Mouse (Mus musculus): ENCODE data around the gene F8. TPM values are rescaled to one million over a fixed set of nuclear protein-coding genes. Genes with fewer than 3 reads are reported as not detected.

F8 gene
- polyA plus RNA-seq (2012; rRNA removed) = 0.09 TPM in 1 of 2 replicates, not detected in the other

DNA sequence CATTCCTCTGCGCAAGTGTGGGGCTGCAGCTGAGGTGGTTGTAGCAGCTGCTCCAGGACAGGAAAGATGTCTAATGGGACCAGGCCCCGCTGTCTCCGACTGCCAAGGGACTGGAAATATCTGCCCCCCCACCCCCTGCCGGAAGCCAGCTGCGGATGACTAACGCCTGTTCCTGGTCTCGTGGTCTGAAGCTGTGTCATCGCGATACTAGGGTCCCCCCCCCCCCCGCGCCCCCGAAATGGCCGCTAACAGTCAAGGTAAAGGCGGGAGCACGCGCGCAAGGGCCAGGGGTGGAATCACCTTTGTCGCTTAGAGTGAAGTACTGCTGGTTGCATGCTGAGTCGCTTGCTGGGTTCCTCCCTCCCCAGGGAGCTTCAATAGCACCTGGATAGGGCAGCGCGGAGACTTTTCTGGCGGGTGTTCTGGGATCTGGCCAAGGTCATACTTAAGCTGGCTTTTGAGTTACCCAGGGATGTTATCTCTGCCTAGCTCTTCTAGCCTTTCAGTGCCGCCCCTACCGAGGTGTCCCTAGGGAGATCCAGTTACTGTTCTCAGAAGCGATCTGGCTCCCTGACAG lies at the start of gene F8, which contains the start of gene Fundc2:
Gene F8, minus strand, starts transcription at position 421 of the 577 bp plus-strand sequence.
Gene Fundc2, plus strand, starts transcription at position 205 of the 577 bp plus-strand sequence.
- no peak for TF ChIP-seq POLR2A (IDR thresholded peaks at IDR 0.05; ENCODE audit: low read depth, low read length)
- no peaks in the 10 kb centered on the region for H3K4me1 ChIP-seq (ENCODE audit: control insufficient read depth, insufficient read depth, insufficient read length, low read length)
- WGBS = 13% methylated on average over 25 of the region's 25 CpGs
- peak within 1 kb of the TSS; percentile 72 for H3K27ac ChIP-seq (ENCODE audit: insufficient read depth, low read depth, low read length)
- peak within 1 kb of the TSS; percentile 94 for H3K4me3 ChIP-seq (ENCODE audit: low read depth, low read length)
- no peaks in the 10 kb centered on the region for H3K36me3 ChIP-seq (ENCODE audit: control insufficient read depth, insufficient read depth, low read length)
- no peaks in the 10 kb centered on the region for H3K27me3 ChIP-seq (ENCODE audit: control insufficient read depth, insufficient read depth, low read length)

DNA sequence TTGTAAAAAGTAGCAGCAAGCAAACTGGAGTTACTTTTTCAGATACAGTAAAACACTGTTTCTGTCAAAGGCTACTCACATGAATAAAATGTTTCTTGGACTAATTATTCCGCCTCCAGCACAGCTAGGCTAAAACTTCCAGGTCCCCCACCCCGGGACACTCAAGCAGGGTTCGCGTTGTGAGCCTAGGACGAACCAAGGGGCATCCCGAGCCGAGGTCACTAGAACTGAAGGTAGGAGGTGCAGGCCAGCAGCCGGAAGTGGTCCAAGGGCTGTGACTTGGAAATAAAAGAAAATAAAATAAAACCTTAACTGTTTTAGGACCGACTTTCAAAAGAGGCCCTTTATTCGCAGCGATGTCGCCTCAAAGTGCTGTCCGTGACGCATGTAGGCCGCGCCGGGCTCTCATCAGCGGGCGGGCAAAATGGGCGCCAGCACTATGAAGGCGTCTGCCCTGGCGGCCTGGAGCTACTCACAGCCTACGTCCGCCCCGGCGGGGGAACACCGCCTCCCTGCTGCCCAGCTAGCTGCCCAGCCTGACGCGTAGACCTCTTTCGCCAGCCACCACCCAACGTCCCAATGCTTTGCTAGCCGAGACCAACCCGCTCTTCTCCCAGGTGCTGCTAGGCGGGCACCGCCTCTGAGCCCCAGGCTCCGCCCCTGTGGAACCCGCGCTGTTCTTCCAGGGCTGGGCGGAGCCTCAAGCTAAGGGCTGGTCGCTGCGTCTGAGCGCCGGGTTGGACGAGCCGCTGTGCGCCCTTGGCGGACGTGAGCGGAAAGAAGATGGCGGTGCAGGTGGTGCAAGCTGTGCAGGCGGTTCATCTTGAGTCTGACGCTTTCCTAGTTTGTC lies 33.7 kb upstream of the F8 start, which contains the start of the genes Cmc4, Mtcp1 and Brcc3:
Gene Cmc4, minus strand, starts transcription at position 649 of the 850 bp plus-strand sequence.
Gene Mtcp1, minus strand, starts transcription at position 653 of the 850 bp plus-strand sequence.
Gene Brcc3, plus strand, starts transcription at position 693 of the 850 bp plus-strand sequence.
- H3K27ac ChIP-seq (ENCODE audit: insufficient read depth, low read depth, low read length) = peak within 1 kb of the TSS; percentile 89
- 10% methylated on average over 52 of the region's 52 CpGs for WGBS

DNA sequence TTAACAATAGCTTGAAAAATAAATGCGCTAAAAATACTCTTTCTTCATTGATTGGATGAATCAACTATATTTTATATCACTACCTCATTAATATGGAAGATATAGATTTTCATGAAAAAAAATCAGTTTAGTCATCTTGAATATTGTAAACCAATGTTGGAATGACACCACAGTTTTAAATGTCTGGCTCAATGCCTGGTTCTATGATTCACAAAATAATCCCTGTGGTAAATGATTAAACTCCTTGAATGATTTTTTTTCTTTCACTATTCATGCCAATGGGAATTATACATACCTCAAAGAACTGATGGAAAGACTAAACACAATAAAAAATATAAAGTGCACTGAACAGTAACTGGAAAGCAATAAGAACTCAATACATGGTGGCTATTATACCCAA lies 27.3 kb upstream of the F8 start:
- H3K4me1 ChIP-seq (ENCODE audit: control insufficient read depth, insufficient read depth, insufficient read length, low read length) = no peaks in the 10 kb centered on the region
- WGBS = 89% methylated on average over 1 of the region's 1 CpGs
- no peak overlapping the region for H3K27ac ChIP-seq (ENCODE audit: insufficient read depth, low read depth, low read length)
- no peaks in the 10 kb centered on the region for H3K27me3 ChIP-seq (ENCODE audit: control insufficient read depth, insufficient read depth, low read length)
- peaks cover 2% of the 10 kb centered on the region; the same call in 1 of the 2 replicates for H3K36me3 ChIP-seq (ENCODE audit: control insufficient read depth, insufficient read depth, low read length)
- no peak for TF ChIP-seq CTCF (IDR thresholded peaks at IDR 0.05; ENCODE audit: extremely low read depth, insufficient read length, insufficient replicate concordance, low read depth, low read length)
- no peak for TF ChIP-seq POLR2A (IDR thresholded peaks at IDR 0.05; ENCODE audit: low read depth, low read length)
- no peak overlapping the region for H3K4me3 ChIP-seq (ENCODE audit: low read depth, low read length)

More for the DNA sequence above, 33.7 kb upstream of the F8 start, which contains the start of the genes Cmc4, Mtcp1 and Brcc3:
- Histone ChIP-seq H3K27me3 (ENCODE audit: control insufficient read depth, insufficient read depth, low read length) (no peaks in the 10 kb centered on the region), H3K36me3 (ENCODE audit: control insufficient read depth, insufficient read depth, low read length) (no peaks in the 10 kb centered on the region), H3K4me1 (ENCODE audit: control insufficient read depth, insufficient read depth, insufficient read length, low read length) (no peaks in the 10 kb centered on the region), H3K4me3 (ENCODE audit: low read depth, low read length) (peak within 1 kb of the TSS; percentile 81)
- TF ChIP-seq POLR2A (IDR thresholded peaks at IDR 0.05; ENCODE audit: low read depth, low read length) (peak; percentile 90), CTCF (IDR thresholded peaks at IDR 0.05; ENCODE audit: extremely low read depth, insufficient read length, insufficient replicate concordance, low read depth, low read length) (no peak)

DNA sequence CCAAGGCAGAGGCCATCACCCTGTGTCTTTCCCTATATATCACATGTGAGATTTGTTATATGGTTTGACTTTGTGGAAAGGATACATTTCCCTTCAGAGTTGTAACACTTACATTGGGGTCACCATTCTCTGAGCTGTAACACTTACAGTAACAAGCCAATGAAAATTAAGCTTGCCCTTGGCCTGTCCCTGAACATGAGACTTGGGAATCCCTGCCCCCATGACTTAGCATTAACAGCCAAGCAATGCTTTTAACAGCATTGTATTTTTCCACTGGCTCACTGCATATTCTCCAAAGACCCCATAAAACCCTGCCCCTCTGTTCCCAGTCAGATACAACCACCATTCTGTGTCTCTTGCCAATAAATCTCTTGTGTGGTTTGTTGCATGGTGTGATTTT lies 20.9 kb upstream of the F8 start:
- Histone ChIP-seq H3K4me3 (ENCODE audit: low read depth, low read length) (no peak overlapping the region), H3K27ac (ENCODE audit: insufficient read depth, low read depth, low read length) (no peak overlapping the region), H3K36me3 (ENCODE audit: control insufficient read depth, insufficient read depth, low read length) (no peaks in the 10 kb centered on the region), H3K27me3 (ENCODE audit: control insufficient read depth, insufficient read depth, low read length) (no peaks in the 10 kb centered on the region), H3K4me1 (ENCODE audit: control insufficient read depth, insufficient read depth, insufficient read length, low read length) (no peaks in the 10 kb centered on the region)
- TF ChIP-seq CTCF (IDR thresholded peaks at IDR 0.05; ENCODE audit: extremely low read depth, insufficient read length, insufficient replicate concordance, low read depth, low read length) (no peak), POLR2A (IDR thresholded peaks at IDR 0.05; ENCODE audit: low read depth, low read length) (no peak)

DNA sequence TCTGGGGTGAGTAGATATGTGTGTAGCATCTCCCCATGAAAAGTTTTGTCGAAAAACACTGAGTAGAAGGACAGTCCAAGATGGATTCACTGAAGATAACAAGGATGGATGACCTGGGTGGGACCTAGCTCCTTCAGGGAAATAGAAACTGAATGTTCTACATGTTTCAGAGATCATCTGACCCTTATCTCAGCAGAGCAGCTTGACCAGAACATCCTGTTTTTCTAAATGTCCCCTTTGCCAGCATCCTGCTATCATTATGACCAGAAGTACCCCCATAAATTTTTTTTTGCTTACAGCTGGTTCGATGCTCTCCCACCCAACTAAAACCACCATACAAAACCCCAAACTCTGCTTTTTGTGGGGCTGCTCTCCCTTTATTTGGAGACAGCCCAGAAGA lies 20.3 kb upstream of the F8 start:
- 68% methylated on average over 2 of the region's 2 CpGs for WGBS
- H3K27ac ChIP-seq (ENCODE audit: insufficient read depth, low read depth, low read length) = no peak overlapping the region
- H3K4me3 ChIP-seq (ENCODE audit: low read depth, low read length) = no peak overlapping the region
- H3K36me3 ChIP-seq (ENCODE audit: control insufficient read depth, insufficient read depth, low read length) = no peaks in the 10 kb centered on the region
- no peaks in the 10 kb centered on the region for H3K27me3 ChIP-seq (ENCODE audit: control insufficient read depth, insufficient read depth, low read length)
- no peak for TF ChIP-seq POLR2A (IDR thresholded peaks at IDR 0.05; ENCODE audit: low read depth, low read length)
- TF ChIP-seq CTCF (IDR thresholded peaks at IDR 0.05; ENCODE audit: extremely low read depth, insufficient read length, insufficient replicate concordance, low read depth, low read length) = no peak
- H3K4me1 ChIP-seq (ENCODE audit: control insufficient read depth, insufficient read depth, insufficient read length, low read length) = no peaks in the 10 kb centered on the region

DNA sequence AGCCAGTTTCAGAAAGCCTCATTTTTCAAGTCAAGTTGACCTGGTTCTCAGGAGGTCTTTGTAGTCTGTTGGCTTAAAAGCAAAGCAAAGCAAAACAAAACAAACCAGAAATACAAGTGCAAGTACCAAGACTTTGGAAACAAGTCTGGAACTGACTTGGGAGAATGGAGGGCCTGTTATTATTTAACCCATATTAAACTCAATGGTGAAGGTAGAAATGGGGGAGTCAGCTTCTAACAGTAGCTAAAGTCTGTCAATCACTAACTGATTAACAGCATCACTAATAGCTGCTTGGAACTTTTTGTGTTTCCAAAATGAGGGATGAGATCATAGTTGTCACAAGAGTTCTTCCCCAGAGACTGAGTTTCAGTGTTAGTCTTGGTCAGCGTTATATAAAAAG lies 17.1 kb upstream of the F8 start:
- no peaks in the 10 kb centered on the region for H3K36me3 ChIP-seq (ENCODE audit: control insufficient read depth, insufficient read depth, low read length)
- no peak overlapping the region for H3K27ac ChIP-seq (ENCODE audit: insufficient read depth, low read depth, low read length)
- H3K4me1 ChIP-seq (ENCODE audit: control insufficient read depth, insufficient read depth, insufficient read length, low read length) = no peaks in the 10 kb centered on the region
- 80% methylated on average over 1 of the region's 1 CpGs for WGBS
- H3K4me3 ChIP-seq (ENCODE audit: low read depth, low read length) = no peak overlapping the region
- no peaks in the 10 kb centered on the region for H3K27me3 ChIP-seq (ENCODE audit: control insufficient read depth, insufficient read depth, low read length)
- TF ChIP-seq POLR2A (IDR thresholded peaks at IDR 0.05; ENCODE audit: low read depth, low read length) (no peak), CTCF (IDR thresholded peaks at IDR 0.05; ENCODE audit: extremely low read depth, insufficient read length, insufficient replicate concordance, low read depth, low read length) (no peak)

DNA sequence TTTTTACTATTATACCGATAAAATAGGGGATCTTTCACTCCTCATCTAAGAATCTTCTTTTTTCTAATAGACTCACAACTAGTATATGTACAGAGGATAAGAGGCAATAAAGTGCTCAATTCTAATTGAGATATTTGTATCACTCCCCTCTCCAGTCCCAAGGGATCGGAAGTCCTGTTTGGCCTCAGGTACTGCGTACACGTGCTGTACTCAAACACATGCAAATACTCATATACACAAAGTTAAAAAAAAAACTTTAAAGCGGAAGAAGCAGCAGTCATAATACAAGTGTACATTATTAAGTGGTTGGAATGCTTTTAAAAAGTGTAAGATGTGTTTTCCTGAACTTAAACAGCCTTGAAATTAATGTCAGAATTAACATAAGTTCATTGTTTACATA lies 716 bp downstream of the F8 start:
- peak overlapping the region; percentile 94; the same call in 1 of the 2 replicates for H3K4me3 ChIP-seq (ENCODE audit: low read depth, low read length)
- H3K4me1 ChIP-seq (ENCODE audit: control insufficient read depth, insufficient read depth, insufficient read length, low read length) = no peaks in the 10 kb centered on the region
- 71% methylated on average over 5 of the region's 5 CpGs for WGBS
- TF ChIP-seq CTCF (IDR thresholded peaks at IDR 0.05; ENCODE audit: extremely low read depth, insufficient read length, insufficient replicate concordance, low read depth, low read length) = no peak
- no peak for TF ChIP-seq POLR2A (IDR thresholded peaks at IDR 0.05; ENCODE audit: low read depth, low read length)
- H3K36me3 ChIP-seq (ENCODE audit: control insufficient read depth, insufficient read depth, low read length) = no peaks in the 10 kb centered on the region
- H3K27me3 ChIP-seq (ENCODE audit: control insufficient read depth, insufficient read depth, low read length) = no peaks in the 10 kb centered on the region
- no peak overlapping the region for H3K27ac ChIP-seq (ENCODE audit: insufficient read depth, low read depth, low read length)
